Mouse (Mus musculus): ENCODE data around the gene Gstp3.
"Not testable (repeated sequence)": the region's sequence is repeated elsewhere in the genome, so short reads cannot be mapped to it uniquely, and the experiment has no call there.

Gene Gstp3

DNA sequence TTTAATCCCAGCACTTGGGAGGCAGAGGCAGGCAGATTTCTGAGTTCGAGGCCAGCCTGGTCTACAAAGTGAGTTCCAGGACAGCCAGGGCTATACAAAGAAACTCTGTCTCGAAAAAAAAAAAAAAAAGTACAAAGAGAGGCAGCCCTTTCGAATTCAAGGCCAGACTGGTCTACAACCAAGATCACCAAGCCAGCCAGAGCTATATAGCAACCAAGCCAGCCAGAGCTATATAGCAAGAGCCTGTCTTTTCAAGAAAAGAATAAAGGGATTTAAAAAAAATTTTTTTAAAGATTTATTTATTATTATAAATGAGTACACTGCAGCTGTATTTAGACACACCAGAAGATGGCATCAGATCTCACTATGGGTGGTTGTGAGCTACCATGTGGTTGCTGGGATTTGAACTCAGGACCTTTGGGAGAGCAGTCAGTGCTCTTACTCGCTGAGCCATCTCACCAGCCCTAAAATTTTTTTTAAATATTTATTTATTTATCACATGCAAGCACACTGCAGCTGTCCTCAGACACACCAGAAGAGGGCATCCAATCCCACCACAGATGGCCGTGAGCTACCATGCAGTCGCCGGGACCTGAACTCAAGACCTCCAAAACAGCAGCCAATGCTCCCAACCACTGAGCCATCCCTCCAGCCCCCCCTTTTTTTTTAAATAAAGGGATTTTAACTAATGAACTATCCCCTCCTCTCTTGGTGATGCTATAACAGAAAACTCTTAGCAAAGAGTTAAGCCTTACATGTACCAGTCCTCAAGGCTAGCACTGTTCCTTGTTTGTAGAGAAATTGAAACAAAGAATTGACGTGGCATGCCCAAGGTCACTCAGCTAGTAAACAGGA lies 902 bp upstream of the Gstp3 start:
- peak in 1 of 2 experiments; percentile 13 for DNase-seq

DNA sequence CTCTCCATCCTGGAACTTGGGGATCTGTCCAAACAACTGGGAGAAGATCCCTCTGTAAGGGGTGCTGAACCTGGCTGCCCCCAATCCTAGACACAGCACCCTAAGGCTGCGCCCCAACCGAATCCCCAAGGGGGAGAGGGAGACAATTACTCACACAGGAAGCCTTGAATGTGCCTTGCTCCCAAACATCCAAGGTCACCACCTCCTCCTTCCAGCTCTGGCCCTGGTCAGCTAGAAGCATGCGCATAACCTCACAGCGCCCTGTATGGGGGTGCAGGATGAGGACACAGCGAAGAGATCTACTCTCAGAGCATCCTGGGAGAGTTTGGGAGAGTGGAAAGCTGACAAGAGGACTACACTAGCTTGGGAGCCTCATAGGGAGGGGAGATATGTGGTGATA lies 788 bp downstream of the Gstp3 start:
- peak in 1 of 2 experiments; percentile 18 for DNase-seq

DNA sequence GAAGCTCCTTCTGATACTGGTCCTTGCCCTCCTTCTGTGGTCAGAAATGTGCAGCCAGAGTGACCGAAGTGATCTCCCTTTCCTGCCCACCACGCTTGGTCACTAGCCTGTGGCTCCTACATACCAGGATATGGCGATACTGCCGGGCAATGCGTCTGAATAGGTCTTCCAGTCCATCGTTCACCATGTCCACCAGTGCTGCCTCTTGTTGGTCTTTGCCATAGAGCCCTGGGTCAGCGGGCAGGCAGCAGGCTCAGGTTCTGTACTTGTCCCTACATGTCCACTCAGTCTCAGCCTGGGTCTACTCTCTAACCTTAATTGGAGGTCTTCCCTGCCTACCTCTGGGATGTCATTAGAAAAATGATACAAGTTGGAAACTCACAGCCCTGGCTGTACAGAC lies 1.4 kb downstream of the Gstp3 start:
- DNase-seq: peak in 1 of 2 experiments; percentile 15

DNA sequence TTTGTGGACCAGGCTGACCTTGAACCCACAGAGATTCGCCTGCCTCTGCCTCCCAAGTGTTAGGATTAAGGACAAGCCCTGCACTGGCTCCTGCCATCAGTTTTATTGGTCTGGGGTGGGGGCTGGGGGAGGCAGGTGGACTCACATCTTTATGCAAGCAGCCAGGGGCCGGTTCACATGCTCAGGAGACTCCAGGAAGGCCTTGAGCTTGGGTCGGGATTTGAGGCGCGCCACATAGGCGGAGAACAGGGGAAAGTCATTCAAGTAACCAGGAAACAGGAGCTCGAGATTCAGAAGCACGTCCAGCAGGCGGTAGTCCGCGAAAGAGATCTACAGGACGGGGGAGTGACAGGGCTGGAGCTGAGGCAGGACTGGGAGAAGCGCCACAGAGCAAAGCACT lies 2.0 kb downstream of the Gstp3 start:
- DNase-seq: peak in 1 of 2 experiments; percentile 18

DNA sequence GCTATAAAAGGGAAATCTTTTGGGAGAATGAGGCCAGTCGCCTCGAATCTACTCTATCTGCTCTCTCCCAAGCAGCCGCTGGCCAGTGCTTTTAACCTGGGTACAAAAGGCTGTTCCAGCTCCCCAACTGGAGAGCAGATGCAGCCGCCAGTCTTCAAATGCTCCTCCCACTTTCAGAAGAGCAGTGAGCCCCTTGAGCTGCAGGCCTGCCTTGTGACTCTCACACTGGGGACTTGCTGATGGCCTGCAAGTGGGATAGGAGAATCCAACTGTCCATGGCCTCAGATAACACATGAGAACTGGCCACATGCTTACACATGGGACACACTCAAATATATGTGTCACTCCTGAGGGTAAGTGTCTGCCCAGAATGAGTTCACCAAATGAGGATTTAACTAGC lies 2.6 kb downstream of the Gstp3 start:
- DNase-seq: peak in 1 of 2 experiments; percentile 22

DNA sequence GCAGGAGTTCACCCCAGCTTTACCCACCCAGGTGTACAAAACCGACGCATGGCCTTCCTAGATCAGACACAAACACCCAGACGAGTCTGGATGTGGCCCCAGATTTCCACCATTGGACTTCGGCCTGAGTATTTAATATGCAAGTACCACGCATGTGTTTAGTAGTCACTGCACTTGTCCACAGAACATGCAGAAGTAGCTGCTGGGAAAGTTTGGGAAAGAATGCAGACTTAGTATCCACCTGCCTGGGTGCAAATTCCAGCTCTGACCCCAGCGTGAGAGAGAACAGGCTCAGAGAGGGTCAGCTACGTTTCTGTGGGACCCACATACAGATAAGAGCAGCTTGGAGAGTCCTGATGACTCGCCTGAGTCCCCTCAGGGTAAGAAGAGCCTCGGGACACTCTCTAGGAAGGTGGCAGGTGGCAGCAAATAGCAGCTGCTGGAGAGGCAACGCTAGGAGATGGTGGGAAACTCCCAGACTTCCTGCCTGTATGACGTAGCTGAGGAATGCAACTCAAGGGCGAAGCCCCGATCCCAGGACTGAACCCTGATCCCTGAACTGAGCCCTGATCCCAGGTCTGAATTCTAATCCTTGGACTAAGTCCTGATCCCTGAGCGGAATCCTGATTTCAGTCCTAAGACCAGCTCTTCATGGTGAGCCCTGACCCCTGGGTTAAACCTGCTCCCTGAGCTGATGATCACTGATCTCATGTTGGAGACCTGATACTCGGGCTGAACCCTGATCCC lies 3.2 kb downstream of the Gstp3 start:
- DNase-seq: peak in 1 of 2 experiments; percentile 24

DNA sequence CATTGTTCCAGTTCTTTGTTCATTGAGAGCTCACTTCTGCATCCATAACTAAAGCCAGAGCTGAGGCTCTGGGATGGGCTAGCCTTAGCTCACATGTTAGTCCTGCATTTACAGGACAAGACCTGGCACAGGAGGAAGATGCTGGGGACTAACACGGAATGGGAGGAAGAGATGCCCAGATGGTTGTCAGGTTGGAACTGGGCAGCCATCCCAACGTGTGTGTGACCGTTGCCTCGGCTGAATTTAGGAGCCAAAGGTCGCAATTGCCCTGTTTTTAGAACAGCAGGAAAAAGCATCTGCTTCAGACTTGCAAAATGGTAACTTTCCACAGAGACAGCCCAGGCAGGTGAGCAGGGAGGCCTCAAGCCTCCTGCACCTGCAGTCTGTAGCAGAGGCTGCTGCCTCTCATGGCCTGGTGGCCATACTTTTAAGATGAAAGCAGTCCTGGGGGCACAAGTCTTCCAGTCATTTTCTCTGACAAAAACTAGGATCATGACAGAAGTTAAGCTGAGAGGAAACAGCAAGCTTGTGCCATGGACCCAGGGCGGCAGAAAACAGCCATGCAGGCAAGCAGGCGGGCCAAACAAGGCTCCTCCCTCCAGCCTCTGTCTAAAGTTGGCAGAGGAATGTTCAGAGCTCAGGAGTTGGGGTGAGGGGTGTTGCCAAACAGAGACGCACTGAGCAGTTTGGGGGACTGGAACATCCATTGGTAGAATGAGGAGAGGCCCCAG lies 4.0 kb downstream of the Gstp3 start:
- peak in 1 of 2 experiments; percentile 16 for DNase-seq

DNA sequence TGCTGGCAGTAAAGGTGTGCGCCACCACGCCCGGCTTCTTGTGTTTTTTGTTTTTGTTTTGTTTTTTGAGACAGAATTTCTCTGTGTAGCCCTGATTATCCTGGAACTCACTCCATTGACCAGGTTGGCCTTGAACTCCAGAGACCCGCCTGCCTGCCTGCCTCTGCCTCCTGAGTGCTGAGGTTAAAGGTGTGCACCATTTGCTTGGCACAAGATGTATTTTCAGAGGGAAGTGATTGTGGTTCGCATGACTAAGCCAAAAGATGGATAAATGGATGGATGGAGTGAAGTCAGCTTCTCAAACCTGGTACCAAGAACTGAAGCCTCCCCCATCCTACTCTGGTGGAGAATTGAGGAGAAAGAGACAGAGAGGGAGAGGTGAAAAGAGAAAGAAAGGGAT lies 4.8 kb downstream of the Gstp3 start:
- DNase-seq: no peak

DNA sequence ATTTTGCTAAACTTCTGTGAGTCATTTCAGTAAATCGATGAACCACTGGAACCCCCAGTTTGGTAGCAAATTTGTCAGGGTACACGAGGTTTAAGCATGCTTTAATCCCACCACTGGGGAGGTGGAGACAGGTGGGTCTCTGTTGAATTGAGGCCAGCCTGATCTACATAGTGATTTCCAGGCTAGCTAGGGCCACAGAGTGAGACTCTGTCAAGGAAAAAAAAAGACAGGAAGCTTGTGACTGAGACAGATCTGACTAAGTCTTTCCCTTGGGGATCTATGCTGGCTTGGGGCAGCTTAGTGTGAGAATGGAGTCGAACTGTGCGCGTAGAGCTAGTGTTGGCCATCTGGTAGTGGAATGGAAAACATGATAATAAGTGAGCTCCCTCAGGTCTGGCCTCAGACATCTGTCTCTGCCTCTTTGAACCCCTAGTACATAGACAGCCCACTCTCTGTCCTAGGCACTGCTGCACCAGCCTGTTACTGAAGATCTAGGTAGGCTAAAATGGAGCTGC lies 6.8 kb downstream of the Gstp3 start:
- no peak for DNase-seq

DNA sequence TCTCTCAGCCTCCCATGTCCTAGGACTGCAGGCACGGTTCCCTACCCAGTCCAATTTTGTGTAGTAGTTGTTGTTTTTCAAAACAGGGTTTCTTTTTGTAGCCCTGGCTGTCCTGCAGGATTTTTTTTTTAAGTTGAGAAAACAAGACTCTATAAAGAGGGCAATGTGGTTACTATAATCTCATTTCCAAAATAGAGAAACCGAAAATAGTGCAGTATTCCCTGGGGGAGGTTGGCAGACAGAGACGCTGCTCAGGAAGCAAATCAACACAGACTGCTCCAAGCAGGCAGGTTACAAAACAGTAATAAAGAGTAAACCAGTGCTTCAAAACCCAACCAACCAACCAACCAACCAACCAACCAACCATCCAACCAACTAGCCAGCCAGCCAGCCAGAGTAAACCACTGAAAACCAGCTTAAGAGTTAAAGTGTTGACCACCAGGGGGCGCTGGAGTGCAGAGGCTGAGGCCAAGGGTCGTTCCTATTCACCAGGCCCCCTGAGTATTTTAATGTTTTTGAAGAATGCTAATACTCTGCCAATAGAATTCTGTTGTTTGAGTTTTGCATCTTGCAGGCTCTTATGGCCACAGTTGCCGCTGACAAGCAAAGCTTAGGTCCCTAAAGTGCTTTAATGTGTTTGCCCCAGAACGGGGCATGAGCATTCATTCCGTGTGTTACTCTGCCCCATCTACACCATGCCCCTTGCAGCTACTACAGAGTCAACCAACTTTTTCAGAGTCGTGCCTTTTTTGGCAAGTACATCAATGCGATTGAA lies 7.4 kb downstream of the Gstp3 start:
- DNase-seq: peak; percentile 49 to 77

DNA sequence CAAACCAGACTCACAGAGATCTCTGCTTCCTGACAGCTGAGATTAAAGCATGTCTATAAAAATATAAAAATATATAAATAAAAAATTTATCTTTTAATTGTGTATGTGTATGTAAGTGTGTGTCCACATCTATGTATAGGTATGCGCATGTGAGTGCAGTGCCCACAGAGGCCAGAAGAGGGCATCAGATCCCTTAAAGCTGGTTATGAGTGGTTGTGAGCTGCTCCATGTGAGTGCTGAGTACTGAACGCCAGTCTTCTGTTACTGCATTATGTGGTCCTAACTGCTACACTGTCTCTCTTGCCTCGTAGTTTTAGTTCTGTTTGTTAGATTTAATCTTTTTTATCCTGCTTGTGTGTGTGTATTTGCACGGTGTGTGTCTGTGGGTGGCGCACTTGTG lies 8.4 kb downstream of the Gstp3 start:
- DNase-seq: no peak

DNA sequence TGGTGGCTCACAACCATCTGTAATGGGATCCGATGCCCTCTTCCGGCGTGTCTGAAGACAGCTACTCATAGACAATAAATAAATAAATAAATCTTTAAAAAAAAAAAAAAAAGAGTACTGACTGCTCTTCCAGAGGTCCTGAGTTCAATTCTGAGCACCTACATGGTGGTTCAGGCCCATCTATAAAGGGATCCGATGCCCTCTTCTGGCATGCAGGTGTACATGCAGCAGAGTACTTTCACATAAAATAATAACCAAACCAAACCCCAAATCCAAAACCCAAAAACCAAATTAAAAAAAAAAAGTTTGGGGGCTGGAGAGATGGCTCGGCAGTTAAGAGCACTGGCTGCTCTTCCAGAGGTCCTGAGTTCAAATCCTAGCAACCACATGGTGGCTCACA lies 10.3 kb downstream of the Gstp3 start:
- not testable (repeated sequence) for DNase-seq

DNA sequence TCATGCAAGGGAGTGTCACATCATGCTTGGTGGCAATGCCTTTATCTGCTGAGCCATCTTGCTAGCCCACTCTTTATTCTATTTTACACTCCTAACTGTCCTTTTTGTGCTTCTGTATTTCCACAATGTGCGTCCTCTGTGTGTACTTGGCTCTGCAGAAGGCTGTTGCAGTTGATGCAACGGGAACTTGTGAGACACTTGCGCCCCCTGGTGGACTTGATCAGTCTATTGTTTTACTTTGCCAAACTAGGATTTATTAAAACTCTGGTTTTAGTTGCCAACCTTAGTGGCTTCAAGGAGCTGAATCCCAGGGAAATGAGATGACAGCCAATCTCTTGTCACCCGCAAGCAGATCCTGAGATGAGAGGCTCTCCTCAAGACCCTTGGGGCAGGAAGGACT lies 11.5 kb downstream of the Gstp3 start:
- peak; percentile 59 to 84 for DNase-seq

DNA sequence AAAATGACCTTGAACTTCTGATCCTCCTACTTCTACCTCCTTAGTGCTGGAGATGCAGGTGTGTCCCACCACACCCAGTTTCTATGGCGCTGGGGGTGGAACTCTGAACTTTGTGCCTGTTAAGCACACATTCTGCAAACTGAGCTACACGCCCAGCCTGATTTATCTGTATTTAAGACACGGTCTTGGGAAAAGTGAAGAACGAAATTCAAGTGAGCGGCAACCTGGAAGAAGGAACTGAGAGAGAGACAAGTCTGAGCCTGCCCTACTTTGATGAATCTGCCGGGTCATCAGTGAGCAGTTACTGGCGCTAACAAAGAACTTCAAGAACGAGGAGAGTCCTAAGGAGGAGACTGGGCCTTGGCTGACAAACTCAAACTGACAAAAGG lies 12.5 kb downstream of the Gstp3 start:
- DNase-seq: no peak

DNA sequence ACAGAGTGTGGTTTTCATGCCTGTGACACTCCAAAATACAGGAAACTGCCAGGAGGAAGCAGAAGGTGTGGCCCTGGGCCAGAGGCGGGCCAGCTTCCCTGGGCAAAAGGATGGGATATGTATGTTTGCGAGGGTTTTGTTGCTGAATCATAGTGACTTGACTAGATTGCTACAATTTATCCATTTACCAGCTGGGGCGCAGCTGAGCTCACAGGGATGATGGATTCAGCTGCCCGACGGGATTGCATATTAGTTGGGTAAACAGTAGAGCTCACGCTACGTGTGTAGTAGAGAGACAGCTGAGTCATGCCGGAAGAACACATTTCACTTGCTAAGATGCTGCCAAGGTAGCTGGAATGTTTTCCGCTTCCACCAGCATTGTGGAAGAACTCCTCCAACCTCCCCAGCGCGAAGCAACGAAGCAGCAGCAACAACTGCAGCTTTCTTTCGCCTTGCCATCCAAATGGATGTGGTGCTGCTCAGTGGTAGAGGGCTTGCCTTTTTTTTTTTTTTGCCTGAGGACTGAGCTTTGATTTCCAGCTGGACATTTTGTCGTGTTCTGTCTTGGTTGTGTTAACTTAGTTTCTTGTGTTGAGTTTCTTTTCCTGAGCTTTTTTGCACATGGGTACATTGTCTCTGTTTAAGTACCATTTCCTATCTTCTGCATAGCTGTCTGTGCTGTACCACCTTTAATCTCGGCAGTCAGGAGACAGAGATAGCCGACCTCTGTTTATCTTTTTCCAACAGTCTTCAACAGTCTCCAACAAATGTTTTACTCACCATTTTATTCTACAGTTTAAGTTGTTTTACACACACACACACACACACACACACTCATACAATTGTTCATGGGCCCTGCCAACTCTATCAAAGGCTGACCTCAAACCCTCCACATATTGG lies 13.2 kb downstream of the Gstp3 start, which contains the start of gene Gstp2:
Gene Gstp2, minus strand, starts transcription at position 58 of the 900 bp plus-strand sequence.
- DNase-seq: peak; percentile 85 to 86

DNA sequence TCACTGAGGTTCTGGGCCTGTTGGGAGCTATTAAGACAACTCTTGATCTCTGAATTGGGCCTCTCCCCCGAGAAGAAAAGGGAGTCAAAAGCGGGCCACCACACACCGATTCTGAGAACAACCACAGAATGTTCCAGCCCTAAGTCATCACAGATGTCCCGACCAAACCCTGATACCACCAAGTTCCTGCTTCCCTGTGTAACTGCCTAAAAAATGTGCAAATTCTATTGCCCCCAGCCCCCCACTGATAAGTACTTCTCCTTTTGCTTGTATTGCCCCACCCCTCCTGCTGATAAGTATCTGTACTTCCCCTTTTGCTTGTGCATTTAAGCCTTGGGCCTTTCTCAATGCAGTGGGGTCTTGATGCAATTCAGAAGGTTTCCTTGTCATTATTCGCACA lies 15.3 kb downstream of the Gstp3 start:
- DNase-seq: not testable (repeated sequence)

DNA sequence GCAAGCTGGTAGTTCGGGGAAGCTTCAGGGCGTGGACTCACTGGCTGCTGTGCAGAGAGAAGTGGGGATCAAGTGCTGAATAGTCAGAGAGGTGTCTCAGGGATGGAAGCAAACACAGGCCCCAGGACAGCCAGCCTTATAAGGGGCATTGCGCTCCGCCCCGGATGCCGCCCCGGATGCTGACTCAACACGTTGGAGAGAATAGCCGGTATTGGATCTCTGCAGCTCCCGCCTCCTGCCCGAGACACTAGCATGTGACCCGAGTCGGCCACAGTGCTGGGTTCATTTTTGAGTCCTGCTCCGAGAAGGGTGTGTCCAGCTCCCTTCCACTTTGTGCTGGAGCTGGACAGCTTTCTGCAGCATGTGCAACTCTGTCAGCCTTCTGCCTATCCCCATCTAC lies 17.2 kb downstream of the Gstp3 start:
- DNase-seq: peak; percentile 62 to 71

DNA sequence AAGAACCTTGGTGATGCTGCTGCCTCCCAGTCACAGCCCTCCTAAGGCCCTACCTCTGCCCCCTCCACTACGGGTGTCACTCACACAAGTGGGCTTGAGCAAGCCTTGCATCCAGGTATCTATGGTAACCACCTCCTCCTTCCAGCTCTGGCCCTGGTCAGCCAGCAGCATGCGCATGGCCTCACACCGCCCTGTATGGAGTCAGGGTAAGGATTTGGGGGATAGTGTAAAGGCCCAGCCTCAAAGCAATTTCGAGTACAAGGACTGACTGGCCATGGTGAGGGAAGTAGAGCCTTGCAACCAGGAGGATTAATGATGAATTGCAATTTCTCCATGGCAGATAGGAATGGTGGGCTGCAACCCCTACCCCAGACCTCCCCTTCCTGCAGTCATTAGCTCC lies 17.9 kb downstream of the Gstp3 start:
- DNase-seq: not testable (repeated sequence)

DNA sequence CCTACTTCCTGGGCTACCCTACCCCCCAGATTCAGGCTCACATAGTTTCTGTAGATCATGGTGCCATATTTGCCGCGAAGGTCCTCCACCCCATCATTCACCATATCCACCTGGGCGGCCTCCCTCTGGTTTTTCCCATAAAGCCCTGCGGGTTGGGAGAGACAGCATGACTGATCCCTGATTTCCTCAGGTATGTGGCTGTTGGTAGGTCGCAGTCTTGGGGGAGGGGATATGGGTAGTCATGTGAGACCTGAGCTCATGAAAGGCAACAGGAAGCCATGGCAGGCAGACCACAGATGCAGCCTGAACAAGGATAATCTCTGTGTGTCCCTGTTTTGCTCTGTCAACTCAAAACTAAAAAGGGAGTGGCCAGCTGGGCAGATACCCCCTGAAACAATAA lies 18.4 kb downstream of the Gstp3 start:
- DNase-seq: not testable (repeated sequence)

DNA sequence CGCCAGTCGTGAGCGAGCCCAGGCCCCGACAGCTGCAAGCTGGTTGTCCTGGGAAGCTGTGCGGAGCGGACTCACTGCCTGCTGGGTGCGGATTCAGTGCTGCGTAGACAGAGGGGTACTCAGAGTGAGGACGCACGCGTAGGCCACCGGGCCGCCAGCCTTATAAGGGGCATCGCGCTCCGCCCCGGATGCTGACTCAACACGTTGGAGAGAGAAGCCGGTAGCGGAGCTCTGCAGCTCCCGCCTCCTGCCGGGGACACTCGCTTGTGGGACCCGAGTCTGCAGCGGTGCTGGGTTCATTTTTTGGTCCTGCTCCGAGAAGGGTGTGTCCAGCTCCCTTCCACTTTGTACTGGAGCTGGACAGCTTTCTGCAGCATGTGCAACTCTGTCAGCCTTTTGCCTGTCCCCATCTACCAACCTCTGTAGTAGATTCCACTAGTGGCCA lies 21.6 kb downstream of the Gstp3 start, which contains the start of gene Gstp1:
Gene Gstp1, minus strand, starts transcription at position 198 of the 445 bp plus-strand sequence.
- peak; percentile 92 to 93 for DNase-seq

Measured in lung, postnatal 4 days (tissue).